Mouse (Mus musculus) frontal cortex, postnatal 25 days (tissue): Measurements from ENCODE around the gene Usp43.

Experiments
- DNase-seq, 2 experiments: peaks; one replicate each; pipeline ENCODE4 v3.0.0; 2022; ENCODE audit warnings: low spot score in 2 of 2

Usp43 gene

GRCm38 (mm10) chr11:67806832-67807597, 114.9 kb downstream of the Usp43 start:
- no peak for DNase-seq

- no peak for DNase-seq
Observed at GRCm38 (mm10) chr11:67805538-67805937, 116.4 kb downstream of the Usp43 start.
